Mouse (Mus musculus) heart, postnatal 14 days (tissue): Measurements from ENCODE around the gene Pld3. TPM values are rescaled to one million over a fixed set of nuclear protein-coding genes. Genes with fewer than 3 reads are reported as not detected.
A peak's percentile ranks its signal among the peaks of the same experiment; 100 is the strongest.

ENCODE experiments used
- DNase-seq, 2 experiments: peaks; one replicate each; pipeline ENCODE4 v3.0.0; 2021 to 2022
- intact Hi-C: fragments of 180-260 bp; cut with DNase I; formaldehyde crosslinking; loops from one replicate; pipeline ENCODE4 v1.15.1; 2025
- total RNA-seq, 2 experiments: library from RNA; stranded (reverse); gene quantifications; 2 replicates each; pipeline ENCODE4 v1.2.3; 2021

Pld3 gene
- total RNA-seq, 2 experiments from 2014 or later: 29.0 to 31.8 TPM

GRCm38 (mm10) chr7:27574124-27574880 is 21.3 kb upstream of the Pld3 start:
- intact Hi-C loops: no loop called here
- no peak for DNase-seq

GRCm38 (mm10) chr7:27572133-27572532 is 19.1 kb upstream of the Pld3 start:
- DNase-seq: no peak
- intact Hi-C loops: no loop called here

GRCm38 (mm10) chr7:27569580-27570224 is 16.7 kb upstream of the Pld3 start:
- DNase-seq: peak in 1 of 2 experiments; percentile 15
- intact Hi-C loops: no loop called here

GRCm38 (mm10) chr7:27560978-27561377 is 8.0 kb upstream of the Pld3 start:
- intact Hi-C loops: no loop called here
- DNase-seq: no peak

- intact Hi-C loops: no loop called here
- peak; percentile 52 to 65 for DNase-seq
Observed at GRCm38 (mm10) chr7:27560291-27560887, 7.4 kb upstream of the Pld3 start.

GRCm38 (mm10) chr7:27552070-27552469 is 948 bp downstream of the Pld3 start:
- intact Hi-C loops: no loop called here
- DNase-seq: no peak

GRCm38 (mm10) chr7:27549597-27549996 is 3.4 kb downstream of the Pld3 start:
- no peak for DNase-seq
- intact Hi-C loops: no loop called here

GRCm38 (mm10) chr7:27544675-27545370 is 8.2 kb downstream of the Pld3 start:
- intact Hi-C loops: no loop called here
- no peak for DNase-seq

GRCm38 (mm10) chr7:27543851-27544250 is 9.2 kb downstream of the Pld3 start:
- DNase-seq: no peak
- intact Hi-C loops: no loop called here

- intact Hi-C loops: no loop called here
- no peak for DNase-seq
Observed at GRCm38 (mm10) chr7:27543065-27543464, 10.0 kb downstream of the Pld3 start.

GRCm38 (mm10) chr7:27542392-27543033 is 10.5 kb downstream of the Pld3 start:
- DNase-seq: peak; percentile 83 to 86
- intact Hi-C loops: no loop called here

GRCm38 (mm10) chr7:27541922-27542321 is 11.1 kb downstream of the Pld3 start:
- DNase-seq: no peak

GRCm38 (mm10) chr7:27541431-27541830 is 11.6 kb downstream of the Pld3 start:
- intact Hi-C loops: no loop called here
- DNase-seq: no peak

More at GRCm38 (mm10) chr7:27541922-27542321, 11.1 kb downstream of the Pld3 start:
- intact Hi-C loops: no loop called here

GRCm38 (mm10) chr7:27540935-27541334 is 12.1 kb downstream of the Pld3 start:
- intact Hi-C loops: no loop called here
- no peak for DNase-seq

- DNase-seq: no peak
- intact Hi-C loops: no loop called here
Observed at GRCm38 (mm10) chr7:27540521-27540920, 12.5 kb downstream of the Pld3 start.

- intact Hi-C loops: no loop called here
Observed at GRCm38 (mm10) chr7:27538797-27539196, 14.2 kb downstream of the Pld3 start.

GRCm38 (mm10) chr7:27537998-27538397 is 15.0 kb downstream of the Pld3 start:
- no peak for DNase-seq

More at GRCm38 (mm10) chr7:27538797-27539196, 14.2 kb downstream of the Pld3 start:
- no peak for DNase-seq

GRCm38 (mm10) chr7:27536618-27537017 is 16.4 kb downstream of the Pld3 start:
- no peak for DNase-seq
- intact Hi-C loops: no loop called here

More at GRCm38 (mm10) chr7:27537998-27538397, 15.0 kb downstream of the Pld3 start:
- intact Hi-C loops: no loop called here

GRCm38 (mm10) chr7:27535386-27535785 is 17.6 kb downstream of the Pld3 start:
- no peak for DNase-seq
- intact Hi-C loops: no loop called here

GRCm38 (mm10) chr7:27532480-27533050 is 20.5 kb downstream of the Pld3 start:
- intact Hi-C loops: no loop called here
- DNase-seq: no peak
